Mouse (Mus musculus) thymus, adult 2 months (tissue): ENCODE data around the gene Olfr1058.

Experiments used
- CTCF ChIP-seq: fragments of 200-500 bp; IDR thresholded peaks from 2 replicates; pipeline ENCODE4 v1.5.1; 2012; ENCODE audit warnings: mild to moderate bottlenecking, control low read depth, low read length, moderate library complexity, borderline replicate concordance; ENCODE audit not compliant: control insufficient read depth, poor library complexity, insufficient read depth; ENCODE audit errors: extremely low read depth
- POLR2A ChIP-seq: fragments of 200-500 bp; IDR thresholded peaks from 2 replicates; pipeline ENCODE4 v1.6.1; 2012; ENCODE audit warnings: mild to moderate bottlenecking, low read length, control low read depth, moderate library complexity; ENCODE audit not compliant: control insufficient read depth, poor library complexity, insufficient read depth; ENCODE audit errors: extremely low read depth

DNA sequence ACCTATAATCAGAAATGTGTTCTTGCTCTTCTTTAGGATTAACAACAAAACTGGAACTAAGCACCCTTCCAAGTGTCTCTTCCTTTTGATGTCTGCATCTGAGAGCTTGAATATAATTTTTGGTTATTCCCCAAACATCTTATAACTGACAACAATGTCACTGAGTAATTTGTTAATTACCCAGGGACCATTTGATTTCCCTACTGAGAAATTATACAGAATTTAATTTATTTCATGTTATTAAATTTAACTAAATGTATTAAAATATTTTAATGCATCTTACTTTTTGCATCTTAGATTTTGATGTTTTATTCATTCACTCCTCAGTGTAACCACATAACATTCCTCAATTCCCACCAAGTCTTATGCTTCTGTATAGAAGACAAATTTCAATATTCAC, 26.0 kb downstream of the Olfr1058 start, which contains the start of gene Olfr1056:
- TF ChIP-seq CTCF (no peak), POLR2A (no peak)
